Mouse (Mus musculus): ENCODE data around the gene Spock3.

DNA sequence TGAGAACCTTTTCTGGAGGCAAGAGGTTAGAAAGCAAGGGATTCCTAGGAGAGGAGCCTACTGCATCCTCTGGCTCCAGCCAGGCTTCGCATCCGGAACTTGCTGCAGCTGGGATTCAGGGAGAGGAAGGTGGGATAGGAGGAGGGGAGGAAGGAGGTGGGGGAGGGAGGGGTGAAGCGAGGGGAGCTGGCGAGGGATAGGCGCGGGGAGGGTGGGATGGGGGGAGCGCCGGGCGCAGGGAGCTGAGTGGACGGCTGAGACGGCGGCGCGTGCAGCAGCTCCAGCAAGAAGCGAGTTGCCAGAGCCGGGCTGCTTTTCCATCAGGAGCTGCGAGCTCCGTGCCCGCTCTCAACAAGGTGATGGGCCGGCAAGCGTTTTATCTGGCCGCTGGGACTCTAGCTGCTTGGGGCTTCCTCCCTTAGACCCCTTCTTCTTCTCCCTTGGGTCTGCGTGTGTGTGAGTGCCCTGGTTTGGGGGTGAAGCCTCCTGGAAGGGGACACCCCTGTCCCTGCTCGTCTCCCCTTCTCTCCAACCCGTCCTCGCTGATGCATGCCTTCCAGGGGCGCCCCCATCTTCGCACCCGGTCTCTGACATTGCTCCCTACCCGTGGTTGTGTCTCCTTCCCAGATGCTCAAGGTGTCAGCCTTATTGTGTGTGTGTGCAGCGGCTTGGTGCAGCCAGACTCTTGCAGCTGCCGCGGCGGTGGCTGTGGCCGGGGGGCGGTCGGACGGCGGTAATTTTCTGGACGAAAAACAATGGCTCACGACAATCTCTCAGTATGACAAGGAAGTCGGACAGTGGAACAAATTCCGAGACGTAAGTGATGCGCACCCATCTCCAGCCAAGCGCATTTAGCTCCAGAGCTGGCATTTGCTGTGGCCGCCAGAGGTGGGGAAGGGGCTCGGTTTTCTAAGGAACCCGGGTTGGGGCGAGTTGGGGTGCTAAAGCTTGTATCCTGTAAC, 645 bp downstream of the Spock3 start:
- TF ChIP-seq POLR2A (IDR thresholded peaks at IDR 0.05; ENCODE audit: borderline replicate concordance, insufficient read depth, low read length) (no peak), CTCF (IDR thresholded peaks at IDR 0.05; ENCODE audit: borderline replicate concordance, insufficient read depth, low read depth, low read length) (no peak)

Measured in cerebellum, adult 2 months (tissue).